ENCODE assay signal across 9 mouse cellular contexts in genomic region chr13:38992529-38992928, GRCm38 (mm10). TPM values are rescaled to one million over a fixed set of nuclear protein-coding genes. Genes with fewer than 3 reads are reported as not detected.
DNase-seq lines count a peak whose midpoint lies in the region; ATAC-seq and TF ChIP-seq lines count a peak whose summit lies in the region.
"Had no signal": no experiment of that assay in that cellular context is flagged by ENCODE, and none has a peak within 500 bp of the region (broad histone marks: within the 10 kb centered on the region; RNA-seq: fewer than 3 reads in every experiment).

No protein-coding gene starts in this region.

- TF ChIP-seq CTCF in intestine, postnatal 0 days (IDR thresholded peaks at IDR 0.05; ENCODE audit: low read depth) = peak; percentile 76

- DNase-seq in Muller cell, postnatal 12 days (ENCODE audit: inconsistent ontology term) = peak; percentile 54
- peak; percentile 76 to 78 for DNase-seq in cerebellum, postnatal 10 days
- peak; percentile 57 for DNase-seq in left cerebral cortex, postnatal 4 days
- peak; percentile 59 for DNase-seq in right cerebral cortex, postnatal 4 days
- DNase-seq in thymus, adult 18-20 months = no peak

- no peak overlapping the region for H3K4me2 ChIP-seq in intestine, postnatal 0 days (replicated peaks; ENCODE audit: low read depth)
- H3K4me2 ChIP-seq in intestine, embryonic 15.5 days (replicated peaks) = no peak overlapping the region
- H3K4me2 ChIP-seq: limb, embryonic 15.5 days had no signal

- 28% methylated on average over 5 of the region's 5 CpGs for WGBS in intestine, postnatal 0 days
- WGBS in intestine, embryonic 15.5 days = 32% methylated on average over 5 of the region's 5 CpGs

- H3K4me1 ChIP-seq in intestine, postnatal 0 days (replicated peaks; ENCODE audit: control insufficient read depth, insufficient read depth, low read length) = no peaks in the 10 kb centered on the region
- no peaks in the 10 kb centered on the region for H3K4me1 ChIP-seq in intestine, embryonic 15.5 days (replicated peaks)
- H3K4me1 ChIP-seq: limb, embryonic 15.5 days had no signal

- intact Hi-C loops in left cerebral cortex, postnatal 4 days (cut with DNase I) = loop anchor here (10.0 kb wide), 2 partner anchors 452 to 1752 kb away; no protein-coding TSS in a partner anchor

- H3K9me3 ChIP-seq in intestine, postnatal 0 days (ENCODE audit: control insufficient read depth) = no peaks in the 10 kb centered on the region
- H3K9me3 ChIP-seq in intestine, embryonic 15.5 days = no peaks in the 10 kb centered on the region
- H3K9me3 ChIP-seq: limb, embryonic 15.5 days had no signal

- H3K9ac ChIP-seq in intestine, postnatal 0 days (ENCODE audit: low read depth, low read length) = no peak overlapping the region
- no peak overlapping the region for H3K9ac ChIP-seq in intestine, embryonic 15.5 days
- H3K9ac ChIP-seq: limb, embryonic 15.5 days had no signal

- H3K27me3 ChIP-seq in intestine, postnatal 0 days (replicated peaks; ENCODE audit: control insufficient read depth, insufficient read depth, low read length) = no peaks in the 10 kb centered on the region
- H3K27me3 ChIP-seq in intestine, embryonic 15.5 days (replicated peaks) = no peaks in the 10 kb centered on the region

- no peak for ATAC-seq in intestine, postnatal 0 days
- no peak for ATAC-seq in intestine, embryonic 15.5 days
- 0 out of 2 replicates have a peak, but pooled peaks have one; percentile 14 for ATAC-seq in granulocyte monocyte progenitor cell, adult 5-6 weeks (replicated peaks; ENCODE audit: poor library complexity, severe bottlenecking)

- H3K36me3 ChIP-seq in intestine, postnatal 0 days (ENCODE audit: control insufficient read depth, insufficient read depth) = no peaks in the 10 kb centered on the region
- H3K36me3 ChIP-seq in intestine, embryonic 15.5 days = no peaks in the 10 kb centered on the region
- H3K36me3 ChIP-seq: limb, embryonic 15.5 days had no signal

- H3K27ac ChIP-seq in intestine, postnatal 0 days (ENCODE audit: low read depth, low read length) = no peak overlapping the region
- no peak overlapping the region for H3K27ac ChIP-seq in intestine, embryonic 15.5 days
- H3K27ac ChIP-seq: limb, embryonic 15.5 days had no signal

- H3K4me3 ChIP-seq in intestine, postnatal 0 days (ENCODE audit: low read depth, low read length) = no peak overlapping the region
- no peak overlapping the region for H3K4me3 ChIP-seq in intestine, embryonic 15.5 days (replicated peaks)
- H3K4me3 ChIP-seq: limb, embryonic 15.5 days had no signal

RNA-seq across cellular contexts. Expression of gene Slc35b3, which starts 31.9 kb away (rescaled TPM):
- 51.8 and 53.0 TPM in 2 replicates for polyA plus RNA-seq in intestine, postnatal 0 days (2015; fragmentation: Nextera tagmentation; extraction: Ambion mirVana)
- 47.4 and 50.8 TPM in 2 replicates for polyA plus RNA-seq in intestine, embryonic 15.5 days (2015; fragmentation: Nextera tagmentation; extraction: Ambion mirVana)
- total RNA-seq in granulocyte monocyte progenitor cell, adult 5-6 weeks (2014; fragmentation: Nextera tagmentation) = 29.2 and 39.6 TPM in 2 replicates
- total RNA-seq in granulocyte monocyte progenitor cell, adult 5-6 weeks (2017) = 12.9 and 16.3 TPM in 2 replicates
- 10 to 100 TPM; 19.1 to 20.4 TPM for total RNA-seq in left cerebral cortex, postnatal 4 days (2021)

Comparison
In these comparisons a context has a peak if more than half of its experiments do, and no peak if none do; other contexts are left out.
1. DNase-seq: peak in Muller cell, postnatal 12 days (single experiment), cerebellum, postnatal 10 days (2 of 2), left cerebral cortex, postnatal 4 days (single experiment) and right cerebral cortex, postnatal 4 days (single experiment); none in thymus, adult 18-20 months (0 of 2).